Mouse (Mus musculus): ENCODE data around the gene Acbd3. TPM values are rescaled to one million over a fixed set of nuclear protein-coding genes. Genes with fewer than 3 reads are reported as not detected.

Acbd3 gene
- total and polyA plus RNA-seq, 3 experiments, result 9.0 to 23.8 (median 20.6) TPM

DNA sequence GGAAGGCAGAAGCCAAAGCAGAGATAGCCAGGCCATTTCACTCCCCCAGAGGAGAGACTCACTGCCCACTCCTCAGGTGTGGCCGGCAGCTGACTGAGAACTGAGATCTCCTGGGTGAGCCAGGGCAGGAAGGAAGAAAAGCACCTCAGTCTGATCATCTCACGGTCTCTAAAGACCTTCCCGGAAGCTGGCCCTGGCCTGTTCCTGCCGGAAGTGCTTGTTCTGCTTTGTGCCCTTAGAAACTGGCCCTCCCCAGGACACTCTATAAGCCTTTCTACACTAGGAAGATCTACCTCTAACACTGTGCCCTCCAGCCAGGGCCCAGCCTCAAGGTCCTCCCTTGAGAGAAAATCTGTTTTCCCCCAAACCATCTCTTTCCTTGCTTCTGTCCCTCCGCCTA lies 45.5 kb downstream of the Acbd3 start:
- DNase-seq, result peak in 1 of 2 experiments; percentile 39
- no peak overlapping the region for H3K9ac ChIP-seq (ENCODE audit: low read depth, low read length)
- no peak for TF ChIP-seq EP300 (IDR thresholded peaks at IDR 0.05; ENCODE audit: insufficient read depth, low read depth, low read length)
- TF ChIP-seq POLR2A (IDR thresholded peaks at IDR 0.05; ENCODE audit: insufficient read depth, low read depth, low read length), result no peak
- no peaks in the 10 kb centered on the region for H3K27me3 ChIP-seq (ENCODE audit: control insufficient read depth, insufficient read depth, low read length)
- WGBS, result 52% methylated on average over 5 of the region's 5 CpGs
- no peaks in the 10 kb centered on the region; the same call in 1 of the 2 replicates for H3K4me1 ChIP-seq (ENCODE audit: control insufficient read depth, insufficient read depth, low read length)
- intact Hi-C loops (cut with DNase I), result no loop called here
- no peaks in the 10 kb centered on the region for H3K36me3 ChIP-seq (ENCODE audit: control insufficient read depth, insufficient read depth, low read length)
- H3K79me2 ChIP-seq (replicated peaks; ENCODE audit: control insufficient read depth, insufficient read depth, low read length), result no peaks in the 10 kb centered on the region
- no peak overlapping the region for H3K27ac ChIP-seq
- H3K4me3 ChIP-seq, result no peak overlapping the region

DNA sequence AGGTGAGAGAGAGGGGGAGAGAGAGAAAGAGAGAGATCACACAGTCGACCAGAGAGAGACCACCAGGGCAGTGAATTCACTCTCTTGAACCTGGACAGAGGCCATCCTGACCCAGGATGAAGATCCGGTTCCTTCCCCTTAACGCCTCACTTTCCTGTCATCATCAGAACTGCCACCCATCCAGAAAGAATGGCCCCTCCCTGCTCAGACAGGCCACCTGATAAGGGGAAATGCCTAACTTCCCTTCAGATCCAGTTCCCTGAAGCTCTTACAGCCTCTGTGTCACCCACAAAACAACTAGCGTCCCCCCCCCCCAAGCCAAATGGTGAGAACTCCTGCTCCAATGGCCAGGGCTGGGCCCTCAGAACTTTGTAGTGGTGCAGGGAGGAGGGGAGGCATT lies 45.9 kb downstream of the Acbd3 start:
- no peak for DNase-seq
- 44% methylated on average over 4 of the region's 4 CpGs for whole genome bisulfite sequencing
- Histone ChIP-seq H3K4me1 (ENCODE audit: control insufficient read depth, insufficient read depth, low read length) (no peaks in the 10 kb centered on the region; the same call in 1 of the 2 replicates), H3K79me2 (replicated peaks; ENCODE audit: control insufficient read depth, insufficient read depth, low read length) (no peaks in the 10 kb centered on the region), H3K9ac (ENCODE audit: low read depth, low read length) (no peak overlapping the region), H3K36me3 (ENCODE audit: control insufficient read depth, insufficient read depth, low read length) (no peaks in the 10 kb centered on the region), H3K27ac (no peak overlapping the region), H3K4me3 (no peak overlapping the region), H3K27me3 (ENCODE audit: control insufficient read depth, insufficient read depth, low read length) (no peaks in the 10 kb centered on the region)
- TF ChIP-seq POLR2A (IDR thresholded peaks at IDR 0.05; ENCODE audit: insufficient read depth, low read depth, low read length) (no peak), CTCF (IDR thresholded peaks at IDR 0.05) (no peak), EP300 (IDR thresholded peaks at IDR 0.05; ENCODE audit: insufficient read depth, low read depth, low read length) (no peak)
- intact Hi-C loops (cut with DNase I), result no loop called here

DNA sequence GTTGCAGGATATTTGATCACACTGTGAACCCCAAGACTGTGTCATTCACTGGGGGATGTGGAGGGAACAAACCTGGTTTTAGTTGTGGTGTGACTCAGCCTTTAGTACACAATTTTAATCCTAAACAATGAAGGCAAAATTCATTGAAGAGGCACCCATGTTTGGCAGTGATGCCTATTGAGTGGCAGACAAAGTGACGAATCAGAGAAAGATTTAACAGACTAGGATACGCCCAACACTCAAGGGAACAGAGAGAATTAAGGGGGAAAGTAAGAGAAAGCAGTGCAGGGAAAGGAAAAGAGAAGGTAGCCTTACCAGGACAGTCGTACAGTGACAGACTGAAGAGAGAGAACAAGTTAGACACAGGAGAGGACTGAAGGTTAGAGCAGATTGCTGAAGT lies 46.4 kb downstream of the Acbd3 start:
- Histone ChIP-seq H3K36me3 (ENCODE audit: control insufficient read depth, insufficient read depth, low read length) (no peaks in the 10 kb centered on the region), H3K27ac (no peak overlapping the region), H3K9ac (ENCODE audit: low read depth, low read length) (no peak overlapping the region), H3K79me2 (replicated peaks; ENCODE audit: control insufficient read depth, insufficient read depth, low read length) (no peaks in the 10 kb centered on the region), H3K27me3 (ENCODE audit: control insufficient read depth, insufficient read depth, low read length) (no peaks in the 10 kb centered on the region), H3K4me3 (no peak overlapping the region), H3K4me1 (ENCODE audit: control insufficient read depth, insufficient read depth, low read length) (peaks cover 2% of the 10 kb centered on the region; the same call in 1 of the 2 replicates)
- TF ChIP-seq EP300 (IDR thresholded peaks at IDR 0.05; ENCODE audit: insufficient read depth, low read depth, low read length), result no peak
- TF ChIP-seq CTCF (IDR thresholded peaks at IDR 0.05), result no peak
- no peak for TF ChIP-seq POLR2A (IDR thresholded peaks at IDR 0.05; ENCODE audit: insufficient read depth, low read depth, low read length)
- WGBS, result 94% methylated on average over 3 of the region's 3 CpGs
- DNase-seq, result no peak
- intact Hi-C loops (cut with DNase I), result no loop called here

DNA sequence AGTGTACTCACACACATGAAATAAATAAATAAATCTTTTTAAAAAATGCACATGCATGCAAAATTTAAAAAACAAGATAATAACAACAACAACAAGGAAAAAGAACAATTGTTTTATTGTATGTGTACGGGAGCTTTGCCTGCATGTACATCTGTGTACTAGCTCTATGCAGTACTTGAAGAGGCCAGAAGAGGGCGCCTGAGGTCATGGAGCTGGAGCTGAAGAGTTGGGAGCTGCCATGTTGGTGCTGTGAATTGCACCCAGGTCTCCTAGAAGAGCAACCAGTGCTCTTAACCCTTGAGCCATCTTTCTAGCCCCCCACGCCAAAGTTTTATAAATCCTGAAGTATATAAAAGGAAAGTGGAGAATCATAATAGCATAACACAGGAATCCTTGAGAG lies 48.8 kb downstream of the Acbd3 start:
- no peak overlapping the region for H3K27ac ChIP-seq
- H3K36me3 ChIP-seq (ENCODE audit: control insufficient read depth, insufficient read depth, low read length), result no peaks in the 10 kb centered on the region
- H3K4me3 ChIP-seq, result no peak overlapping the region
- no peaks in the 10 kb centered on the region for H3K79me2 ChIP-seq (replicated peaks; ENCODE audit: control insufficient read depth, insufficient read depth, low read length)
- H3K27me3 ChIP-seq (ENCODE audit: control insufficient read depth, insufficient read depth, low read length), result no peaks in the 10 kb centered on the region
- WGBS, result 68% methylated on average over 3 of the region's 3 CpGs
- TF ChIP-seq EP300 (IDR thresholded peaks at IDR 0.05; ENCODE audit: insufficient read depth, low read depth, low read length) (no peak), CTCF (IDR thresholded peaks at IDR 0.05) (peak; percentile 67), POLR2A (IDR thresholded peaks at IDR 0.05; ENCODE audit: insufficient read depth, low read depth, low read length) (no peak)
- peaks cover 2% of the 10 kb centered on the region; the same call in 1 of the 2 replicates for H3K4me1 ChIP-seq (ENCODE audit: control insufficient read depth, insufficient read depth, low read length)
- intact Hi-C loops (cut with DNase I), result no loop called here
- no peak overlapping the region for H3K9ac ChIP-seq (ENCODE audit: low read depth, low read length)
- no peak for DNase-seq

DNA sequence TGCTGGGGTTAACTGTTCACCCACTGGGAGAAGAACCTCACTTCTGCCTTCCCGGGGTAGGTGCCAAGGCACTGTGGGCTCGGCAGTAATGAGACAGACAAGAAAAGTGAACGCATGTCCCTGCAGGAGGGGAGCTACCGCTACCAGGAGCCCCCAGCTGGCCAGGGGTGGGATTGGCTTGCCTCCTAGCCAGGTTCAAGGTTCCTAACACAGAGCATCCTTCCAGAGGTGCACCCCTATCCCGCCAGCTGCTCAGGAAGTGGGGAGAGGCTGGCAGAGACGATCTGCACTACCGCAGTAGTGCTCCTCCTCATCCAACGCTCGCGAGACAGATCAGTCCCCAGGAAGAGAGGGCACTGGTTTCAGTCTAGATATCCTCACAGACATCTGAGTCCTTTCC lies 49.5 kb downstream of the Acbd3 start:
- TF ChIP-seq CTCF (IDR thresholded peaks at IDR 0.05) (no peak), POLR2A (IDR thresholded peaks at IDR 0.05; ENCODE audit: insufficient read depth, low read depth, low read length) (no peak), EP300 (IDR thresholded peaks at IDR 0.05; ENCODE audit: insufficient read depth, low read depth, low read length) (no peak)
- H3K9ac ChIP-seq (ENCODE audit: low read depth, low read length), result no peak overlapping the region
- H3K4me1 ChIP-seq (ENCODE audit: control insufficient read depth, insufficient read depth, low read length), result peaks cover 2% of the 10 kb centered on the region; the same call in 1 of the 2 replicates
- H3K4me3 ChIP-seq, result no peak overlapping the region
- H3K79me2 ChIP-seq (replicated peaks; ENCODE audit: control insufficient read depth, insufficient read depth, low read length), result no peaks in the 10 kb centered on the region
- 79% methylated on average over 10 of the region's 10 CpGs for WGBS
- intact Hi-C loops (cut with DNase I), result no loop called here
- H3K36me3 ChIP-seq (ENCODE audit: control insufficient read depth, insufficient read depth, low read length), result no peaks in the 10 kb centered on the region
- no peak for DNase-seq
- H3K27me3 ChIP-seq (ENCODE audit: control insufficient read depth, insufficient read depth, low read length), result no peaks in the 10 kb centered on the region
- no peak overlapping the region for H3K27ac ChIP-seq

DNA sequence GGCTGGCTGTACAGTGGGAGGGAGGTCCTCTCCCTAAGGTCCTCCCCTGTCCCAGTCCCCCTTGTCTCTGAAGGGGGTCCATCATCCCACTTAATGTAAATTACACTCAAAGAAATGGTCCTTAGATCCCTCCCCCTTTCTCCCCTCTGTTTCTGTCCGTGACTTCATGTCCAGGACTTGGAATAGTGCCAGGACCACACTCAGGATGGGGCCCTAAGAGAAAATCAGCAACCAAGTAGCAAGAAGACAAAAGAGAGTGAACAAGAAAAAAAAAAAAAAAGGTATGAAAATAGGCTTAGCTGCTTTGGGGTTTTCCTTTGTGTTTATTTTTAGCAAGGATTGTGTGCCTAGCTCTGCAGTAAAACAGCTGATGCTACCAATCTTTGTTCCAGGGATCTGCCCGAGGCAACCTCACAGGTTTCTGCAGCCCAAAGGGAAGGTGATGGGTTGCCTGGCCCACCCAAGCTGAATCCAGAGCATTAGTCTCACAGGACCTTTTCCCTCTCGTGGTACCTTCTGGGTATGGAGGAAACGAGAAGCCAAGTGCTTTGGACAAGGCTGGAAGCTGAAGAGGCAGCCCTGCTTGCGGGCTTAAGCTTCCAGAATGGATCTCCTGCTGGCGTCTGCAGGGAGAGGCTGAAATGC lies 50.1 kb downstream of the Acbd3 start:
- DNase-seq, result no peak
- H3K27ac ChIP-seq, result no peak overlapping the region
- H3K9ac ChIP-seq (ENCODE audit: low read depth, low read length), result no peak overlapping the region
- 42% methylated on average over 6 of the region's 6 CpGs for WGBS
- H3K27me3 ChIP-seq (ENCODE audit: control insufficient read depth, insufficient read depth, low read length), result no peaks in the 10 kb centered on the region
- H3K4me1 ChIP-seq (ENCODE audit: control insufficient read depth, insufficient read depth, low read length), result peaks cover 2% of the 10 kb centered on the region; the same call in 1 of the 2 replicates
- no peaks in the 10 kb centered on the region for H3K79me2 ChIP-seq (replicated peaks; ENCODE audit: control insufficient read depth, insufficient read depth, low read length)
- no peak overlapping the region for H3K4me3 ChIP-seq
- H3K36me3 ChIP-seq (ENCODE audit: control insufficient read depth, insufficient read depth, low read length), result no peaks in the 10 kb centered on the region
- intact Hi-C loops (cut with DNase I), result loop anchor here (2.0 kb wide), 1 partner anchor 75 kb away; the partner anchor contains the start of gene Sde2
- TF ChIP-seq CTCF (IDR thresholded peaks at IDR 0.05) (no peak), POLR2A (IDR thresholded peaks at IDR 0.05; ENCODE audit: insufficient read depth, low read depth, low read length) (no peak), EP300 (IDR thresholded peaks at IDR 0.05; ENCODE audit: insufficient read depth, low read depth, low read length) (no peak)
